Mouse (Mus musculus) liver, adult 2 months (tissue): ENCODE measurements around the gene Atpaf2.

ENCODE experiments used
- CTCF ChIP-seq: fragments of 200-500 bp; IDR thresholded peaks from 2 replicates; pipeline ENCODE4 v1.5.1; 2011; ENCODE audit warnings: low read depth, low read length, control low read depth
- POLR2A ChIP-seq: fragments of 200-500 bp; IDR thresholded peaks from 2 replicates; pipeline ENCODE4 v1.6.1; 2011; ENCODE audit warnings: low read length, control low read depth; ENCODE audit not compliant: insufficient read depth; ENCODE audit errors: extremely low read depth

DNA sequence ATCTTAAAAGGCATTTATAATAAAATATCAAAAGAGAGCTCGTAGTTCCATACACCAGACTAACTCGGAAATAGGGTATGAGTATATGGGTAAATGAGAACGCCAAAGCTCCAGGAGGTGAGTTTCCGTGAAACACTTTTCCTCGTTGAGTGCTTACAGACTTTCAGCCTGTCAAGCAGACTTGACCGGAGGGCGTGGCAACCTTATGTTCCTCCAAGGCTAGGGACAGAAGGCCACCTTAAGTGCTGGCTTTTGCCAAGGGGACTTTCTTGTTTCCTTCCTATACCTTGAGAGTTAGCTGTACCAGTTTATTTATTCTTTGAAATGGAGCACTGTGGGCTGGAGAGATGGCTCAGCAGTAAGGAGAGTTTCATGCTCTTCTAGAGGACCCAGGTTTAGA is 21.9 kb upstream of the Atpaf2 start:
- TF ChIP-seq CTCF (no peak), POLR2A (no peak)
